Mouse (Mus musculus) embryonic facial prominence, embryonic 13.5 days (tissue): Measurements from ENCODE around the gene Por. TPM values are rescaled to one million over a fixed set of nuclear protein-coding genes. Genes with fewer than 3 reads are reported as not detected.

Experiments
- ATAC-seq: fragments of 200-750 bp; cut with Nextera tagmentation; 2 replicates; pipeline ENCODE4 v1.8.0; 2017; ENCODE audit warnings: low read depth; ENCODE audit not compliant: insufficient number of reproducible peaks, insufficient read depth, low FRiP score, low TSS enrichment
- H3K27ac ChIP-seq: fragments of 300-500 bp; sonication (generic); 2 replicates; pipeline ENCODE4 v1.5.1; 2015; ENCODE audit warnings: moderate library complexity, mild to moderate bottlenecking, inconsistent platforms
- H3K27me3 ChIP-seq: fragments of 300-500 bp; sonication (generic); 2 replicates; pipeline ENCODE4 v1.6.1; 2015; ENCODE audit warnings: mild to moderate bottlenecking, inconsistent platforms
- H3K36me3 ChIP-seq: fragments of 300-500 bp; sonication (generic); 2 replicates; pipeline ENCODE4 v1.6.1; 2015; ENCODE audit warnings: mild to moderate bottlenecking, inconsistent platforms
- H3K4me1 ChIP-seq: fragments of 300-500 bp; sonication (generic); 2 replicates; pipeline ENCODE4 v1.6.1; 2015; ENCODE audit warnings: inconsistent platforms
- H3K4me2 ChIP-seq: fragments of 300-500 bp; sonication (generic); 2 replicates; pipeline ENCODE4 v1.6.1; 2015; ENCODE audit warnings: moderate library complexity, mild to moderate bottlenecking, inconsistent platforms
- H3K4me3 ChIP-seq: fragments of 300-500 bp; sonication (generic); 2 replicates; pipeline ENCODE4 v1.5.1; 2015; ENCODE audit warnings: mild to moderate bottlenecking, inconsistent platforms
- H3K9ac ChIP-seq: fragments of 300-500 bp; sonication (generic); 2 replicates; pipeline ENCODE4 v1.6.1; 2015; ENCODE audit warnings: mild to moderate bottlenecking, inconsistent platforms
- H3K9me3 ChIP-seq: fragments of 300-500 bp; sonication (generic); 2 replicates; pipeline ENCODE4 v1.6.1; 2016; ENCODE audit warnings: inconsistent platforms
- WGBS: fragments of 180-500 bp; shearing (Covaris S2); methylation state at CpG from one replicate; pipeline ENCODE4 v1.1.7; 2015; ENCODE audit warnings: mixed read lengths; 5-methylcytosine and 5-hydroxymethylcytosine counted together
- polyA plus RNA-seq: library from polyadenylated mRNA; unstranded; fragments of >200 nt; fragmentation: Nextera tagmentation; extraction: Ambion mirVana; gene quantifications from 2 replicates; pipeline ENCODE4 v1.2.1, GENCODE M21; 2015

Por gene
- polyA plus RNA-seq, 1 experiment from 2014 or later, result 75.0 TPM

DNA sequence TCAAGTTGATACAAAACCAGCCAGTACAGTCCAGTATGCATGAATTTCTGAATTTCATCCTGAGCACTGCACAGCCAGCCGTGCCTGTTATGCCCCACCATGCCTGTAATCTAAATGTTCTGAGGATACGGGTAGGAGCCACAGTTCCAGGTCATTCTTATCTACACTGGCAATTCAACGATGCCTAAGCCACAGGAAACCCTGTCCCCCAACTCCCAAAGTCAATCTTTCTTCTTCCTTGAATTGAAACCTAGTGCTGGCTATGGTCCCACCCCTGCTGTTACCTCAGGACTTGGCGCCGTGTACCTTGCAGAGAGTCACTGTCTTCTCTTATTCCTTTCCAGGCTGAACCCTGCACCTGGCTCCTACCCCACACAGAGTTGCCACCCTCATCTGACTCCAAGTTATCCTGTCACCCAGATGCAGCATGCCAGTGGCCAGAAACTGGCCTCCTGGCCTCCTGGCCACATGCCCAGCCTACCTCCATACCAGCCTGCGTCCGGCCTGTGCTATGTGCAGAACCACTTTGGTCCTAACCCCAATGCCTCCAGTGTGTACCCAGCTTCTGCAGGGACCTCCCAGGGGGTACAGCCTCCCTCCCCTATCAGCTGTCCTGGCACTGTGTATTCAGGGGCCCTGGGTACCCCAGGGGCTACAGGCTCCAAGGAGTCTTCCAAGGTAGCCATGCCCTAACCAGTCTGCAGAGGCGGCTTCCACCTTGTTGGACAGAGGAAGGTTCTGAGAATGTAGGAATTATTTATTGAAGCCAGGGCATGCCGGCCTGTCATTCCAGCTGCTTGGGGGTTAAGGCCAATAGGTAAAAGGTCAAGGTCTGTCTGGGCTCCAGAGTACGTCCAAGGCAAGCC is 26.9 kb upstream of the Por start:
- Histone ChIP-seq H3K4me3 (no peak overlapping the region), H3K36me3 (peaks cover 40% of the 10 kb centered on the region), H3K4me1 (no peaks in the 10 kb centered on the region), H3K9me3 (no peaks in the 10 kb centered on the region), H3K4me2 (no peak overlapping the region), H3K27ac (no peak overlapping the region), H3K27me3 (no peaks in the 10 kb centered on the region), H3K9ac (no peak overlapping the region)
- 85% methylated on average over 10 of the region's 10 CpGs for WGBS
- no peak for ATAC-seq

GRCm38 (mm10) chr5:135643552-135643842 is 26.3 kb upstream of the Por start:
- Histone ChIP-seq H3K4me2 (no peak overlapping the region), H3K27ac (no peak overlapping the region), H3K9me3 (no peaks in the 10 kb centered on the region), H3K4me3 (no peak overlapping the region), H3K27me3 (no peaks in the 10 kb centered on the region), H3K36me3 (peaks cover 34% of the 10 kb centered on the region), H3K9ac (no peak overlapping the region), H3K4me1 (no peaks in the 10 kb centered on the region)
- no peak for ATAC-seq
- 88% methylated on average over 1 of the region's 1 CpGs for WGBS

DNA sequence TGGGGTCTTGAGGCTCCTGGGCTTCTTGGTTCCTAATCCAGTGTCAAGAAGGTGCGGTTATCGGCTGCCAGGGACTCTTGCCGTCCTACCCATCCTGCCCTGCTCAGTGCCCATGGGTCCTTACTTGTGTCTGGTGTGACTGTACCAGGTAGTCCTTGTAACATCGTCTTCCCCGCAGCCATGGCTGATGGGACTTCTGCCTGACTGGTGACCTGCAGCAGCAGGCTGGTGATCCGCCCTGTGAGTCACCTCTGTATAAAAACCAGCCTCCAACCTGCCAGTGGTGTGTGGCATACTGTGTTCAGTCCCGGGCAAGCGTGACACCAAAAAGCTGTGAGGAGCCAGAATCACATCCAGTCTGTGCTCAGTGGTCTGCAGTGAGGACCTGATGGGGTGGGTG is 26.0 kb upstream of the Por start:
- Histone ChIP-seq H3K4me3 (no peak overlapping the region), H3K27me3 (no peaks in the 10 kb centered on the region), H3K9me3 (no peaks in the 10 kb centered on the region), H3K36me3 (peaks cover 30% of the 10 kb centered on the region), H3K4me1 (no peaks in the 10 kb centered on the region), H3K4me2 (no peak overlapping the region), H3K27ac (no peak overlapping the region), H3K9ac (no peak overlapping the region)
- WGBS, result 93% methylated on average over 8 of the region's 8 CpGs
- ATAC-seq, result no peak

DNA sequence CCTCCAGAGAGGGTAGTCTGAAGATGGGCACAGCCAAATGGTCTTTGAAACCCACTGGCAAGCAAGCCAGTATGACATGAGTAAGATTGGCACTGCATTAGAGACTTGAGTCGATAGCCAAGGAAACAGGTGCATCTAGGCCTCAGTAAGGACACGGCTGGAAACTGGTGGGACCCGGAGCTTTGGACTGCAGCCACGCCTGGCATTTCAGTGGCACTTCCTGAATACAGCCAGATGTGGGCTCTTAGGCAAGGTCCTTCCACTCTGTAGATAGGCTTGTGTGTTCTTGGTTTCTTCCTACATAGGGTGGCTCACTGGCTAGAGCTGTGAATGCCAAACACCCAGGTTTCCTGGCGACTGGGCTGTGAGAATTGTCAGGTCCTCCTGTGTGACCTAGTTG is 24.5 kb upstream of the Por start:
- Histone ChIP-seq H3K9me3 (no peaks in the 10 kb centered on the region), H3K4me2 (no peak overlapping the region), H3K9ac (no peak overlapping the region), H3K27me3 (no peaks in the 10 kb centered on the region), H3K4me3 (no peak overlapping the region), H3K36me3 (peaks cover 17% of the 10 kb centered on the region), H3K27ac (no peak overlapping the region), H3K4me1 (no peaks in the 10 kb centered on the region)
- no peak for ATAC-seq
- 82% methylated on average over 5 of the region's 5 CpGs for WGBS

GRCm38 (mm10) chr5:135646038-135646437 is 23.8 kb upstream of the Por start:
- Histone ChIP-seq H3K9ac (no peak overlapping the region), H3K4me2 (no peak overlapping the region), H3K27ac (no peak overlapping the region), H3K36me3 (peaks cover 13% of the 10 kb centered on the region), H3K4me3 (no peak overlapping the region), H3K4me1 (no peaks in the 10 kb centered on the region), H3K27me3 (no peaks in the 10 kb centered on the region), H3K9me3 (no peaks in the 10 kb centered on the region)
- WGBS, result 85% methylated on average over 6 of the region's 6 CpGs
- ATAC-seq, result no peak

DNA sequence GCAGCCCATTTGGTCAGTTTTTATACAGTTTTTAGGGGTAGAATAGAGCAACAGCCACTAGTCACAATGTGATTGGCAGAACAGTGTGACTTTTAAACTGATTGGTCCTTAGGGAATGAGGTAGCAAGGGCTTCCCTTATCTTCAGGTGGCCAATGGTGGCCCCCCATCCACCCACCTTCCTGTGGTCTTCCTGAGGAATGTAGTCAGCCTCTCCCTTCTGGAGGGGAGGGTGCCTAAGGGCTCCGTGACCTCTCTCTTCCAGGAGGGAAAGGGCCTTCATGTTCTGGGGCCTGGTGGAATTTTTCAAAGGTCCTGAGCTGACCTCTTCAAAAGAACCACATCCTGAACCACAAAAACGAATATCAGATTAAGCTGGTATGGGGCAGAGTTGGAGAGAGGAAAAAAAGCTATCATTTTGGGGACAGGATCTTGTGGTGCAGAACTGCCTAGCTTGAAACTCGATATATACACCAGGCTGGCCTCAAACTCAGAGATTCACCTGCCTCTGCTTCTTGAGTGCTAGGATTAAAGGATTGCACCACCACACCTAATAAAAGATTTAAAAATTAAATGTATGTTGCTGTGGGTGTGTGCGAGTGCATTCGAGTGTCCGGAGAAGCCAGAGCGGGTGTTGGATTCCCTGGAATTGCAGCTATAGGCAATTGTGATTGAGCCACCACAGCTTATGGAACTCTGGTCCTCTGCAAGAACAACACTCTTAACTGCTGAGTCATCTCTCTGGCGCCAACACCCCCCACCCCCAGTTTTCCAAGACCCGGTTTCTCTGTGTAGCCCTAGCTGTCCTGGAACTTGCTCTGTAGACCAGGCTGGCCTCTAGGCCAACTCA is 21.1 kb upstream of the Por start:
- Histone ChIP-seq H3K4me2 (no peak overlapping the region), H3K36me3 (peaks cover 4% of the 10 kb centered on the region), H3K27me3 (no peaks in the 10 kb centered on the region), H3K9me3 (no peaks in the 10 kb centered on the region), H3K4me3 (no peak overlapping the region), H3K9ac (no peak overlapping the region), H3K27ac (no peak overlapping the region), H3K4me1 (no peaks in the 10 kb centered on the region)
- no peak for ATAC-seq
- 74% methylated on average over 9 of the region's 9 CpGs for WGBS

DNA sequence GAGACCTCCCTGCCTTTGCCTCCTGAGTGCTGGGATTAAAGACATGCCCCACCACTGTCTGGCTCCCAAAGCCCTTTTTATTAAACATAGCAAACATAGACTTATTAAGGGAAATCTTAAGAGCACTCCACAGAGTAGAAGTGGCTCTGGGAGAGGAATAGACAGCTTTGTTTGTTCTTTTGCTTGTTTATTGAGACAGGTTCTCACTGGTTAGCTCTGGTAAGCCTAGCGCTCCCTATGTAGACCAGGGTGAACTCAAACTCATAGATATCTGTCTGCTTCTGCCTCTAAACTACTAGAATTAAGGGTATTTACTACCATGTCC is 20.6 kb upstream of the Por start:
- Histone ChIP-seq H3K4me2 (no peak overlapping the region), H3K27ac (no peak overlapping the region), H3K4me1 (no peaks in the 10 kb centered on the region), H3K9ac (no peak overlapping the region), H3K9me3 (no peaks in the 10 kb centered on the region), H3K4me3 (no peak overlapping the region), H3K27me3 (no peaks in the 10 kb centered on the region), H3K36me3 (no peaks in the 10 kb centered on the region; the same call in 1 of the 2 replicates)
- WGBS, result 98% methylated on average over 1 of the region's 1 CpGs
- ATAC-seq, result no peak

- Histone ChIP-seq H3K27ac (no peak overlapping the region), H3K36me3 (no peaks in the 10 kb centered on the region), H3K9ac (no peak overlapping the region), H3K4me2 (no peak overlapping the region), H3K27me3 (no peaks in the 10 kb centered on the region), H3K9me3 (0 out of 2 replicates have a peak, but pooled peaks cover 3% of the 10 kb centered on the region), H3K4me1 (no peaks in the 10 kb centered on the region), H3K4me3 (no peak overlapping the region)
- no peak for ATAC-seq
- WGBS, result 76% methylated on average over 3 of the region's 3 CpGs
Measured at GRCm38 (mm10) chr5:135651536-135651935, 18.3 kb upstream of the Por start.

DNA sequence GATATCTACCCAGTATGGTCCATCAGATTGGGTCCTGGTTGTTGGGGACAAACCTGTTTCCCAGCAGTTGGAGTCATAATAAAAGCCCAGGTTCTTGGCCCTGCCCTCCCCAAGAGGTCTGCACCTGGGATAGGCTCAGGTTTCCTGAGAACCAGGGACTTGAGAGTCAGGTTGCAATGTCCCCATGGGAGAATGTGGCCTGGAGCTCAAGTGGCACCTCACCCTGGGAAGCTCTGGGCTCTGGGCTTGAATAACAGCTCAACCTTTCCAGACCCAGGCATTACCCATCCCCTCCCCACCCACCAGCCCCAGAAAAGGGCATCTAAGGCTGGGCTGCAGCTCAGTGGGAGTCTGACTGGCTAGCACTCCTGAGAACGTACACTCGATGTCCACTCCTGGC is 16.6 kb upstream of the Por start:
- H3K9me3 ChIP-seq, result 0 out of 2 replicates have a peak, but pooled peaks cover 3% of the 10 kb centered on the region
- H3K4me1 ChIP-seq, result no peaks in the 10 kb centered on the region
- no peak overlapping the region for H3K4me3 ChIP-seq
- no peaks in the 10 kb centered on the region for H3K27me3 ChIP-seq
- WGBS, result 43% methylated on average over 2 of the region's 2 CpGs
- no peak for ATAC-seq
- no peaks in the 10 kb centered on the region for H3K36me3 ChIP-seq
- no peak overlapping the region for H3K9ac ChIP-seq
- H3K27ac ChIP-seq, result no peak overlapping the region
- no peak overlapping the region for H3K4me2 ChIP-seq

DNA sequence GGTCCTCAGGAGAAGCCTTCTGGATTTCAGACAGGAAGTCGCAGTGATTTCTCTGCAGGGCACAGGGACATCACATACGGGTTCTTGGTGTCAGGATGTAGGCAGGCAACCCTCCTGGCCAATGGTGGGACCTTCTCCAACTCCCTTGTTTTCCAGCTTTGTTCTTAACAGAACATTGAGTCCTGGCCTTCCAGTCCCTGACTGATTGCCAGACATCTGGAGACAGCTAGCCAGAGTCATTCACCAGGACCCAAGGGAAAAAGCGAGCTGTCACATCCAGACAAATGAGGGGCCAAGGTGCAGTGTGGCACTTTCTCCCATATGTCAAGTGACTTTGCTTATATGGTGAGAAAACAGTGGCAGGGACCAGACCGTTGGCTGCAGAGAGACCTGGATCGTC is 13.8 kb upstream of the Por start:
- no peaks in the 10 kb centered on the region for H3K27me3 ChIP-seq
- H3K9me3 ChIP-seq, result 0 out of 2 replicates have a peak, but pooled peaks cover 3% of the 10 kb centered on the region
- no peaks in the 10 kb centered on the region for H3K36me3 ChIP-seq
- no peak for ATAC-seq
- no peak overlapping the region for H3K9ac ChIP-seq
- 87% methylated on average over 5 of the region's 5 CpGs for WGBS
- no peaks in the 10 kb centered on the region for H3K4me1 ChIP-seq
- no peak overlapping the region for H3K27ac ChIP-seq
- no peak overlapping the region for H3K4me3 ChIP-seq
- no peak overlapping the region for H3K4me2 ChIP-seq

DNA sequence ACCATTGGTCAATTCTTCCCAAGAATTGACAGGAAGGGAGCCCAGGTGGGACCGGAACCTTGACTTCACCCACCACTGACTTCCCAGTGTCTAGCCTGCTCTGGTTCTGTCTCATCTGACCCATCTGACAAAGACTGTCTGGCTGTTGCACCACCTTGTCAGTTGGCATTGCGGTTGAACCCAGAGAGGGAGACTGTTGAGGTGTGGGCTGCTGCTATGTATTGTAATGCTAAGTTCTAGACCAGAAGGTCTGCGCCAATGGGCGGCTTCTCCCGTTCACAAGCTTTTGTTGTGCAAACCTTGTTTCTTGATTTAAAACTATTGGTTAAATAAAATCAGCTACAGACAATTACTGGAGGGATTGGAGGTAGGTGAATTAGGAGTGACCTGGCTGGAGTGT is 12.7 kb upstream of the Por start:
- Histone ChIP-seq H3K9me3 (0 out of 2 replicates have a peak, but pooled peaks cover 3% of the 10 kb centered on the region), H3K4me1 (no peaks in the 10 kb centered on the region), H3K4me2 (no peak overlapping the region), H3K27me3 (no peaks in the 10 kb centered on the region), H3K9ac (no peak overlapping the region), H3K36me3 (no peaks in the 10 kb centered on the region), H3K27ac (no peak overlapping the region), H3K4me3 (no peak overlapping the region)
- 86% methylated on average over 5 of the region's 5 CpGs for WGBS
- no peak for ATAC-seq
